Mouse (Mus musculus) CH12.LX (cell line): ENCODE data around the gene Trove2. TPM values are rescaled to one million over a fixed set of nuclear protein-coding genes. Genes with fewer than 3 reads are reported as not detected.

Experiments
- DNase-seq: peaks from one replicate; pipeline ENCODE4 v3.0.0-alpha.2; 2013; ENCODE audit errors: extremely low read depth
- H3K27ac ChIP-seq: 2 replicates; pipeline ENCODE4 v1.5.1; 2012; ENCODE audit warnings: low read depth, mild to moderate bottlenecking, control low read depth, moderate library complexity; ENCODE audit not compliant: insufficient read depth
- H3K27me3 ChIP-seq: replicated peaks from 2 replicates; pipeline ENCODE3; 2012; ENCODE audit warnings: inconsistent platforms
- H3K36me3 ChIP-seq, 2 experiments: replicated peaks in 1 of 2; 2 replicates each; pipeline versions ENCODE3 to v1.6.1; 2012; ENCODE audit warnings: inconsistent platforms in 1 of 2, low read length in 1 of 2, mild to moderate bottlenecking in 1 of 2, mixed read lengths in 1 of 2, moderate library complexity in 1 of 2; ENCODE audit not compliant: control insufficient read depth in 1 of 2, insufficient read depth in 1 of 2
- H3K4me1 ChIP-seq, 2 experiments: 2 replicates each; pipeline ENCODE4 v1.6.1; 2012; ENCODE audit warnings: inconsistent platforms in 1 of 2, moderate library complexity in 1 of 2; ENCODE audit not compliant: insufficient read depth in 2 of 2, control insufficient read depth in 1 of 2
- H3K4me2 ChIP-seq: 2 replicates; pipeline ENCODE4 v1.6.1; 2012; ENCODE audit warnings: low read depth, mild to moderate bottlenecking, control low read depth; ENCODE audit not compliant: poor library complexity, insufficient read depth, severe bottlenecking
- H3K4me3 ChIP-seq, 3 experiments: fragments of 150-350 bp in 1 of 3; sonication (generic) in 1 of 3; replicated peaks in 1 of 3; 2 replicates each; pipeline versions ENCODE3 to v1.5.1; 2011 to 2012; ENCODE audit warnings: low read depth in 2 of 3, low read length in 2 of 3, mild to moderate bottlenecking in 2 of 3, moderate library complexity in 2 of 3, control low read depth in 1 of 3, improper control_type of control experiment in 1 of 3, inconsistent platforms in 1 of 3, mixed read lengths in 1 of 3; ENCODE audit not compliant: poor library complexity in 1 of 3
- H3K79me2 ChIP-seq: replicated peaks from 2 replicates; pipeline ENCODE4 v1.6.1; 2012; ENCODE audit warnings: mild to moderate bottlenecking, moderate library complexity; ENCODE audit not compliant: control insufficient read depth, poor library complexity, insufficient read depth, severe bottlenecking; ENCODE audit errors: extremely low read depth
- H3K9ac ChIP-seq: 2 replicates; pipeline ENCODE4 v1.6.1; 2012; ENCODE audit warnings: low read depth, mild to moderate bottlenecking, control low read depth, moderate library complexity; ENCODE audit not compliant: insufficient read depth
- H3K9me3 ChIP-seq: replicated peaks from 2 replicates; pipeline ENCODE3; 2012; ENCODE audit warnings: low read length, inconsistent platforms, mixed read lengths
- BHLHE40 ChIP-seq: IDR thresholded peaks from 2 replicates; pipeline ENCODE4 v1.6.1; 2011; ENCODE audit warnings: mild to moderate bottlenecking, low read depth, low read length, improper control_type of control experiment
- CTCF ChIP-seq, 2 experiments: IDR thresholded peaks in 1 of 2; conservative IDR thresholded peaks in 1 of 2; 2 replicates each; pipeline ENCODE4 v1.5.1; 2011 to 2012; ENCODE audit warnings: low read depth in 2 of 2, low read length in 2 of 2, improper control_type of control experiment in 1 of 2, inconsistent platforms in 1 of 2, mild to moderate bottlenecking in 1 of 2, moderate library complexity in 1 of 2
- E2F4 ChIP-seq: IDR thresholded peaks from 2 replicates; pipeline ENCODE4 v1.6.1; 2011; ENCODE audit warnings: low read depth, low read length, improper control_type of control experiment; ENCODE audit not compliant: insufficient replicate concordance
- ELF1 ChIP-seq: IDR thresholded peaks from 2 replicates; pipeline ENCODE4 v1.6.1; 2014; ENCODE audit warnings: low read depth, mild to moderate bottlenecking, inconsistent platforms, low read length, improper control_type of control experiment
- EP300 ChIP-seq: IDR thresholded peaks from 2 replicates; pipeline ENCODE4 v1.6.1; 2011; ENCODE audit warnings: low read length, improper control_type of control experiment
- ETS1 ChIP-seq: conservative IDR thresholded peaks from 2 replicates; pipeline ENCODE4 v1.6.1; 2012; ENCODE audit warnings: low read depth, mild to moderate bottlenecking, inconsistent platforms, low read length, improper control_type of control experiment, moderate library complexity
- GABPA ChIP-seq: IDR thresholded peaks from 2 replicates; pipeline ENCODE4 v1.6.1; 2012; ENCODE audit warnings: low read depth, low read length, improper control_type of control experiment, inconsistent platforms; ENCODE audit not compliant: insufficient replicate concordance
- HCFC1 ChIP-seq: IDR thresholded peaks from 2 replicates; pipeline ENCODE4 v1.6.1; 2012; ENCODE audit warnings: low read depth, mild to moderate bottlenecking, inconsistent platforms, low read length, improper control_type of control experiment
- IRF4 ChIP-seq: IDR thresholded peaks from 2 replicates; pipeline ENCODE4 v1.6.1; 2014; ENCODE audit warnings: low read depth, mild to moderate bottlenecking, inconsistent platforms, low read length, improper control_type of control experiment
- JUN ChIP-seq: IDR thresholded peaks from 2 replicates; pipeline ENCODE4 v1.6.1; 2011; ENCODE audit warnings: low read depth, mild to moderate bottlenecking, low read length, improper control_type of control experiment, moderate library complexity; ENCODE audit not compliant: insufficient read depth
- KAT2A ChIP-seq: IDR thresholded peaks from 2 replicates; pipeline ENCODE4 v1.6.1; 2012; ENCODE audit warnings: low read length, improper control_type of control experiment, inconsistent platforms; ENCODE audit not compliant: insufficient replicate concordance
- MAFK ChIP-seq: IDR thresholded peaks from 2 replicates; pipeline ENCODE4 v1.6.1; 2011; ENCODE audit warnings: low read length, improper control_type of control experiment; ENCODE audit not compliant: insufficient replicate concordance
- MAZ ChIP-seq: IDR thresholded peaks from 2 replicates; pipeline ENCODE4 v1.6.1; 2012; ENCODE audit warnings: low read depth, mild to moderate bottlenecking, inconsistent platforms, low read length, improper control_type of control experiment, moderate library complexity
- MXI1 ChIP-seq: IDR thresholded peaks from 2 replicates; pipeline ENCODE4 v1.6.1; 2011; ENCODE audit warnings: mild to moderate bottlenecking, low read depth, low read length, improper control_type of control experiment
- MYC ChIP-seq: IDR thresholded peaks from 2 replicates; pipeline ENCODE4 v1.6.1; 2011; ENCODE audit warnings: low read depth, mild to moderate bottlenecking, improper control_type of control experiment, low read length
- NRF1 ChIP-seq: IDR thresholded peaks from 2 replicates; pipeline ENCODE4 v1.6.1; 2014; ENCODE audit warnings: low read depth, mild to moderate bottlenecking, inconsistent platforms, low read length, improper control_type of control experiment, moderate library complexity
- PAX5 ChIP-seq: IDR thresholded peaks from 2 replicates; pipeline ENCODE4 v1.6.1; 2012; ENCODE audit warnings: low read length, inconsistent platforms, mixed read lengths
- RAD21 ChIP-seq: IDR thresholded peaks from 2 replicates; pipeline ENCODE4 v1.6.1; 2011; ENCODE audit warnings: low read depth, mild to moderate bottlenecking, low read length, improper control_type of control experiment, moderate library complexity
- RCOR1 ChIP-seq: conservative IDR thresholded peaks from 2 replicates; pipeline ENCODE4 v1.6.1; 2012; ENCODE audit warnings: low read depth, mild to moderate bottlenecking, inconsistent platforms, low read length, improper control_type of control experiment
- SMC3 ChIP-seq: IDR thresholded peaks from 2 replicates; pipeline ENCODE4 v1.6.1; 2011; ENCODE audit warnings: low read depth, low read length, improper control_type of control experiment
- TCF12 ChIP-seq: IDR thresholded peaks from 2 replicates; pipeline ENCODE4 v1.6.1; 2014; ENCODE audit warnings: low read depth, mild to moderate bottlenecking, inconsistent platforms, low read length, improper control_type of control experiment
- USF1 ChIP-seq: IDR thresholded peaks from 2 replicates; pipeline ENCODE4 v1.6.1; 2014; ENCODE audit warnings: low read depth, mild to moderate bottlenecking, inconsistent platforms, low read length, improper control_type of control experiment
- ZC3H11A ChIP-seq: IDR thresholded peaks from 2 replicates; pipeline ENCODE4 v1.6.1; 2012; ENCODE audit warnings: low read depth, mild to moderate bottlenecking, inconsistent platforms, low read length, improper control_type of control experiment
- ZKSCAN1 ChIP-seq: IDR thresholded peaks from 2 replicates; pipeline ENCODE4 v1.6.1; 2012; ENCODE audit warnings: low read depth, inconsistent platforms, low read length, improper control_type of control experiment, borderline replicate concordance
- ZMIZ1 ChIP-seq: IDR thresholded peaks from 2 replicates; pipeline ENCODE4 v1.6.1; 2012; ENCODE audit warnings: low read depth, mild to moderate bottlenecking, inconsistent platforms, low read length, improper control_type of control experiment
- ZNF384 ChIP-seq: IDR thresholded peaks from 2 replicates; pipeline ENCODE4 v1.6.1; 2012; ENCODE audit warnings: low read depth, low read length, improper control_type of control experiment, inconsistent platforms
- dilution Hi-C: fragments of 300-500 bp; cut with MboI; formaldehyde crosslinking; loops from 2 replicates; pipeline ENCODE4 v1.14.3; 2020; ENCODE audit warnings: low sequenced_read_pairs; ENCODE audit not compliant: extremely low pct_unique_long_range_greater_than_20kb, extremely low pct_ligation_motif_present
- in situ Hi-C: fragments of 300-500 bp; cut with MboI; formaldehyde crosslinking; loops from 3 replicates; pipeline ENCODE4 v1.14.3; 2019; ENCODE audit warnings: low sequenced_read_pairs, low pct_ligation_motif_present, low pct_unique_long_range_greater_than_20kb, mixed read lengths
- polyA plus RNA-seq: library from polyadenylated mRNA; unstranded; fragments of >175 nt; gene quantifications from 2 replicates; pipeline ENCODE4 v1.2.1, GENCODE M21; 2012; ENCODE audit warnings: low read depth; ENCODE audit not compliant: insufficient read length
- total RNA-seq, 2 experiments: library from RNA; depleted of rRNA; stranded (reverse); fragments of 300-350 nt in 1 of 2; fragments of >200 nt in 1 of 2; gene quantifications; 2 replicates each; pipeline ENCODE4 v1.2.3; 2012 to 2014

Gene Trove2
- total and polyA plus RNA-seq, 3 experiments = 3.8 to 7.5 (median 6.6) TPM

DNA sequence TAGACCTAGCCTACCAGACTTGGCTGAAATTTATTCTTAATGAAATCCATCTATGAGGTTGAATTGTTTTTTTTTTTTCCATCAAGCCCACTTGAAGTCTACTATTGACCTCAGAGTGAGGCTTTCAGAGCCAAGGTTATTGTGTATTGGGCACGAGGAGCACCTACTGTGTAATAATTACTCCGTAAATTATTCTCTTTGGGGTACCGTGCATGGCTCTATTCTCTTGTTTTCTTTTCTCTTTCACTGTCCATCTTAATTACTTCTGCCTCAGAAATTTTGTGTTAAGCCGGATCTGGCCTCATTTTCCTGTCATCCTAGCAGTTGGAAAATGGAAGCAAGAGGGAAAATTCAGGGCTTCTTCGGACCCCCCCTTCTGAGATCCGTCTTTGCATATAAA, 34.7 kb downstream of the Trove2 start:
- Histone ChIP-seq H3K27ac (no peak overlapping the region), H3K79me2 (no peaks in the 10 kb centered on the region), H3K4me1 (peaks cover 0 to 7% of the 10 kb centered on the region in 2 experiments; a peak in 2 of 4 replicates), H3K4me2 (no peak overlapping the region), H3K9ac (no peak overlapping the region), H3K9me3 (no peaks in the 10 kb centered on the region), H3K36me3 (peaks cover 12 to 51% of the 10 kb centered on the region in 2 experiments), H3K4me3 (no peak overlapping the region), H3K27me3 (no peaks in the 10 kb centered on the region)
- TF ChIP-seq USF1 = no peak
- no peak for TF ChIP-seq E2F4
- no peak for TF ChIP-seq CTCF (conservative IDR thresholded peaks at IDR 0.05 in 1 of 2, IDR thresholded peaks at IDR 0.05 in 1 of 2; ENCODE audit: low read depth in 2 of 2, low read length in 2 of 2)
- TF ChIP-seq ELF1 = no peak
- TF ChIP-seq ZMIZ1 = no peak
- no peak for TF ChIP-seq EP300
- no peak for TF ChIP-seq RAD21
- TF ChIP-seq ETS1 = no peak
- no peak for TF ChIP-seq IRF4
- TF ChIP-seq GABPA = no peak
- no peak for TF ChIP-seq BHLHE40
- no peak for TF ChIP-seq ZNF384
- TF ChIP-seq TCF12 = no peak
- no peak for TF ChIP-seq ZC3H11A
- no peak for TF ChIP-seq JUN
- dilution Hi-C loops (no loop called here), in situ Hi-C loops (no loop called here)
- DNase-seq = no peak

DNA sequence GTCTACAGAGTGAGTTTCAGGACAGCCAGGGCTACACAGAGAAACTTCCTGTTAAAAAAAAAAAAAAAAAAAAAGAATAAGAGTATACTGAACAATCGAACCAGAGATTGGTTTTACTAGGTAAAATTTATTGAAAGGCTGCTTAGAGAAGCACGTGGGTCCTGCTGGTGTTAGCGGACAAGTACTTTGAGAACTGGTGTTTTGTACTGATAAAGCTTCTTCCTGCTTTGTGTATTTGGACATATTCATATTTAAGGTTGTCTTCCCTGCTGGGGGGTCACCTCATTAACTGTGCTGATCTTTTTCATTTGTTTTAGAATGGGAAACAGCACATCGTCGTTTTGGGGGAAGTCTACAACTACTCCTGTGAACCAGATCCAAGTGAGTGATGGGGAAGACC, 35.5 kb downstream of the Trove2 start:
- H3K4me1 ChIP-seq = peaks cover 0 to 7% of the 10 kb centered on the region in 2 experiments; a peak in 2 of 4 replicates
- in situ Hi-C loops = no loop called here

More for the DNA sequence above, 35.5 kb downstream of the Trove2 start:
- Histone ChIP-seq H3K9me3 (no peaks in the 10 kb centered on the region), H3K36me3 (peaks cover 12 to 42% of the 10 kb centered on the region in 2 experiments), H3K27ac (no peak overlapping the region), H3K9ac (no peak overlapping the region), H3K4me2 (no peak overlapping the region), H3K4me3 (no peak overlapping the region), H3K27me3 (no peaks in the 10 kb centered on the region), H3K79me2 (no peaks in the 10 kb centered on the region)
- dilution Hi-C loops = no loop called here
- no peak for DNase-seq
- no peak for TF ChIP-seq PAX5
- TF ChIP-seq MYC = no peak
- no peak for TF ChIP-seq MAZ
- no peak for TF ChIP-seq SMC3
- TF ChIP-seq ZKSCAN1 = no peak
- TF ChIP-seq RCOR1 = no peak
- no peak for TF ChIP-seq ETS1
- TF ChIP-seq GABPA = no peak
- TF ChIP-seq HCFC1 = no peak
- no peak for TF ChIP-seq MXI1
- TF ChIP-seq NRF1 = no peak
- no peak for TF ChIP-seq ZMIZ1
- no peak for TF ChIP-seq MAFK
- no peak for TF ChIP-seq KAT2A
